Mouse (Mus musculus) ES-Bruce4 (cell line): ENCODE measurements at regions not wholly inside any gene's neighbourhood (a gene's known extent, or its start where the extent isn't known, plus 50 kb on each side); places are given as distances from the start of the nearest gene placed in this dataset.

Experiments used
- CTCF ChIP-seq: IDR thresholded peaks from one replicate; pipeline ENCODE4 v1.8.1; 2011; ENCODE audit warnings: low read depth, low read length
- POLR2A ChIP-seq: IDR thresholded peaks from one replicate; pipeline ENCODE4 v1.8.1; 2011; ENCODE audit warnings: low read length; ENCODE audit not compliant: insufficient read depth

DNA sequence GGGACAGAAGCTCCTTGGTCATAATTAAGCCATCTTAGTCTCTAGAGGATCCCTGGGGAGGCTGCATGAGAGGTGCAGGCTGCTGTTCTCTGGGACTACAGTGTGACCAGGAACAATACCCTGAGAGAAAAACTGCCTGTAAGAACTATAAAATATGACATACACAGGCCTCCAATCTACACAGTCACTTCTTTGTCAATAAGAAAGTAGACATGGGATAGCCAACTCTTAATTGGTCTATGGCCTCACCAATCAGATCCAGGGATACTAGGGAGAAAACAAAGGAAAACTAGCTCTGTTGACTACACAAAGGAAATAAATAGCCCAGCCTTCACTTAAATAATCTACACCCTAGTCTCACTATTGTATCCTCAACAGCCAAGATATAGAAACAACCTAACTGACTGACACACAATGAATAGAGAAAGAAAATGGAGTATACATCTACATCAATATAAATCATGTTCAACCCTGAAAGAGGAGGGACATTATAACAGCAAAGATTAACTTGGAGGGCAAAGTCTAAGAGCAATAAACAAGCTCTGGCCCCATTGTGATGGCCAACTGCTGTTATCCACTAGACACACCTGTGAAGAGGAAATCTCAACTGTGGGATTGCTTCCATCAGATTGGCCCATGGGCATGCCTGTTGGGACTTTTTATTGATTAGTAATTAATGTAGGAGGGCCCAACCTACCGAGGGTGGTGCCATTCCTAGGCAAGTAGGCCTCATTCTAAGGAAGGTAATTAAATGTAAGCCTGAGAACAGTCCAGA, 166.6 kb upstream of the Mgmt start:
- TF ChIP-seq CTCF (no peak), POLR2A (no peak)
